ENCODE assay signal across 27 mouse cellular contexts in the genomic region with DNA sequence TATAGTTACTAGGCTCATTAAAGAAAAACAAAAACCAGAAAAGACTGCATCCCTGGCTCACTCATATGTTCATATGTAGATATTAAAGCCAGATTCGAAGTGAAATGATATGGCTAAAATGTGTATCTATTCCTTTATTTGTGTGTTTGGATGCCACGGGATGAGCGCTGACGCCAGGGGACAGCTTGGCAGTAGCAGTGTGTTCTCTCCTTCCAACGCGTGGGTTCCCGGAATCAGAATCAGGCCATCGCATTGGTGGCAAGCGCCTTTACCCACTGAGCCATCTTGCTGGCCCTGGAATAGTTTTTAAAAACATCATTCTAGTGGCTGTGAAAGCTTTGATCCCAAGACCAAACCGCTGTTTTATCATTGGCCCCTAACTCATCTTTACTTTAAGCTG. TPM values are rescaled to one million over a fixed set of nuclear protein-coding genes. Genes with fewer than 3 reads are reported as not detected.
DNase-seq lines count a peak whose midpoint lies in the region; TF ChIP-seq lines count a peak whose summit lies in the region.
"Had no signal": no experiment of that assay in that cellular context is flagged by ENCODE, and none has a peak within 500 bp of the region (broad histone marks: within the 10 kb centered on the region; RNA-seq: fewer than 3 reads in every experiment).

No protein-coding gene starts in this region.

- H3K4me1 ChIP-seq in heart, adult 2 months (ENCODE audit: control insufficient read depth, insufficient read depth, low read length), result peaks cover 22% of the 10 kb centered on the region

- 78% methylated on average over 10 of the region's 10 CpGs for WGBS in heart, adult 2 months

- H3K36me3 ChIP-seq in heart, adult 2 months (ENCODE audit: control insufficient read depth, insufficient read depth, low read length), result peaks cover 14% of the 10 kb centered on the region
- H3K36me3 ChIP-seq: embryonic facial prominence, embryonic 15.5 days; heart, embryonic 12.5 days; hindbrain, embryonic 15.5 days; limb, embryonic 12.5 days; liver, embryonic 15.5 days; neural tube, embryonic 12.5 days had no signal

- no peak overlapping the region for H3K9ac ChIP-seq in heart, adult 2 months (ENCODE audit: low read depth, low read length)
- H3K9ac ChIP-seq: embryonic facial prominence, embryonic 15.5 days; forebrain, embryonic 12.5 days; heart, embryonic 12.5 days; hindbrain, embryonic 15.5 days; kidney, embryonic 15.5 days; limb, embryonic 12.5 days; liver, embryonic 15.5 days; lung, embryonic 14.5 days; neural tube, embryonic 12.5 days had no signal

- peak; percentile 63 for DNase-seq in cerebellum, adult 18-20 months
- no peak for DNase-seq in cerebellum, adult 9-10 months
- DNase-seq in heart, adult 2 months, result peak in 1 of 2 experiments; percentile 33
- no peak for DNase-seq in heart, postnatal 14 days
- DNase-seq in cerebellum, postnatal 10 days, result peak; percentile 50 to 54
- DNase-seq in gastrocnemius, postnatal 25 days, result peak; percentile 63
- DNase-seq in left cerebral cortex, postnatal 4 days, result no peak
- DNase-seq in lung, postnatal 25 days (ENCODE audit: low spot score), result no peak
- DNase-seq: adrenal gland, postnatal 10 days; kidney, adult 18-20 months; lung, embryonic 14.5 days; lung, postnatal 14 days; right cerebral cortex, adult 18-20 months; thymus, adult 2 months; thymus, postnatal 36 days had no signal

- peaks cover 3% of the 10 kb centered on the region; the same call in 1 of the 2 replicates for H3K79me2 ChIP-seq in heart, adult 2 months (replicated peaks; ENCODE audit: control insufficient read depth, insufficient read depth, low read length)

- intact Hi-C loops in heart, adult 2 months (cut with DNase I), result no loop called here
- intact Hi-C loops in heart, postnatal 14 days (cut with DNase I), result no loop called here
- intact Hi-C loops in left cerebral cortex, postnatal 4 days (cut with DNase I), result no loop called here

- TF ChIP-seq EP300 in heart, adult 2 months (IDR thresholded peaks at IDR 0.05; ENCODE audit: insufficient read depth, low read depth, low read length), result peak; percentile 75

- H3K27me3 ChIP-seq in heart, adult 2 months (ENCODE audit: control insufficient read depth, insufficient read depth, low read length), result no peaks in the 10 kb centered on the region
- H3K27me3 ChIP-seq: embryonic facial prominence, embryonic 15.5 days; forebrain, embryonic 12.5 days; heart, embryonic 12.5 days; hindbrain, embryonic 15.5 days; kidney, embryonic 15.5 days; limb, embryonic 12.5 days; neural tube, embryonic 12.5 days; Patski had no signal

- no peak for TF ChIP-seq POLR2A in heart, adult 2 months (IDR thresholded peaks at IDR 0.05; ENCODE audit: insufficient read depth, low read depth, low read length)

- peak overlapping the region; percentile 56 for H3K27ac ChIP-seq in heart, adult 2 months
- H3K27ac ChIP-seq: embryonic facial prominence, embryonic 15.5 days; forebrain, embryonic 12.5 days; hindbrain, embryonic 15.5 days; kidney, embryonic 15.5 days; limb, embryonic 12.5 days; liver, embryonic 15.5 days; neural tube, embryonic 12.5 days had no signal

- TF ChIP-seq CTCF in heart, adult 2 months (IDR thresholded peaks at IDR 0.05), result no peak

- H3K4me3 ChIP-seq in heart, adult 2 months, result no peak overlapping the region
- H3K4me3 ChIP-seq: embryonic facial prominence, embryonic 10.5 days; embryonic facial prominence, embryonic 15.5 days; forebrain, embryonic 12.5 days; heart, embryonic 12.5 days; hindbrain, embryonic 10.5 days; hindbrain, embryonic 15.5 days; kidney, embryonic 15.5 days; limb, embryonic 12.5 days; liver, embryonic 15.5 days; myocyte; neural tube, embryonic 12.5 days had no signal

RNA-seq across cellular contexts. Expression of a gene that starts 32.1 kb away (rescaled TPM):
- total RNA-seq in heart, adult 2 months (2021), result 10 to 100 TPM; 49.8 to 55.0 TPM
- polyA plus RNA-seq in heart, adult 2 months (2012; rRNA removed), result 36.2 and 38.7 TPM in 2 replicates
- 10 to 100 TPM; 47.9 to 55.6 TPM for total RNA-seq in heart, postnatal 14 days (2021)
- total RNA-seq in gastrocnemius, postnatal 25 days (2021), result 10 to 100 TPM; 76.3 to 78.6 TPM
- 10 to 100 TPM; 65.4 to 69.7 TPM for total RNA-seq in left cerebral cortex, postnatal 4 days (2021)

Comparison
In these comparisons a context has a peak if more than half of its experiments do, and no peak if none do; other contexts are left out.
1. DNase-seq: peak in cerebellum, adult 18-20 months (2 of 2), cerebellum, postnatal 10 days (2 of 2) and gastrocnemius, postnatal 25 days (single experiment); none in cerebellum, adult 9-10 months (single experiment), heart, postnatal 14 days (0 of 2), left cerebral cortex, postnatal 4 days (single experiment) and lung, postnatal 25 days (single experiment).